Mouse (Mus musculus) testis, postnatal 10 days (tissue): ENCODE measurements around the gene Gpr39.
A peak's percentile ranks its signal among the peaks of the same experiment; 100 is the strongest.
"Not testable (repeated sequence)": the region's sequence is repeated elsewhere in the genome, so short reads cannot be mapped to it uniquely, and the experiment has no call there.

Experiments used
- DNase-seq: peaks from one replicate; pipeline ENCODE4 v3.0.0; 2021; ENCODE audit warnings: low spot score

Gpr39 gene

DNA sequence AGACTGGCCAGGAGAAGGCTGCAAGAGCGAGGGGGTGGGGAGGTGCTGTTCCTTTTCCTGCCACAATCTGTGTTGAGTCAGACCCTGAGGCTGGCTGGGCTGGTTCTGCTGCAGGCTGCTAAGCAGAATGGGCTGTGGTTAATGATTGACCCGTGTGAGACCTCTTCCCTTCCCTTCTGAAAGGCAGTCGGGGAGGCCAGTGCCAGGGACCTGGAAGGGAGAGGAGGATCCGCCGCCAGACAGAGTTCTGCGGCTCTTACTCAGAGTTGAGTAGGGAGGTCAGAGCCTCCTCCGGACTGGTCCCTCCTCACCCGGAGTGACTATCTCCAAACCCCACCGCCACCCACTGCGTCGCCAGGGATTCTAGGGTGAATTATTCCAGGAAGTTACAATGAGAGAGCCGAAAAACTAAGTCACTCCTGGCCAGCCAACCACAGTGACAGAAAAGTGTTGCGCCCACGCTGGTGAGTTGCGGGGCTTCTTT, at the start of gene Gpr39:
TSS of gene Gpr39 (plus strand) at position 206 of the 484 bp plus-strand sequence.
- DNase-seq: peak; percentile 54

DNA sequence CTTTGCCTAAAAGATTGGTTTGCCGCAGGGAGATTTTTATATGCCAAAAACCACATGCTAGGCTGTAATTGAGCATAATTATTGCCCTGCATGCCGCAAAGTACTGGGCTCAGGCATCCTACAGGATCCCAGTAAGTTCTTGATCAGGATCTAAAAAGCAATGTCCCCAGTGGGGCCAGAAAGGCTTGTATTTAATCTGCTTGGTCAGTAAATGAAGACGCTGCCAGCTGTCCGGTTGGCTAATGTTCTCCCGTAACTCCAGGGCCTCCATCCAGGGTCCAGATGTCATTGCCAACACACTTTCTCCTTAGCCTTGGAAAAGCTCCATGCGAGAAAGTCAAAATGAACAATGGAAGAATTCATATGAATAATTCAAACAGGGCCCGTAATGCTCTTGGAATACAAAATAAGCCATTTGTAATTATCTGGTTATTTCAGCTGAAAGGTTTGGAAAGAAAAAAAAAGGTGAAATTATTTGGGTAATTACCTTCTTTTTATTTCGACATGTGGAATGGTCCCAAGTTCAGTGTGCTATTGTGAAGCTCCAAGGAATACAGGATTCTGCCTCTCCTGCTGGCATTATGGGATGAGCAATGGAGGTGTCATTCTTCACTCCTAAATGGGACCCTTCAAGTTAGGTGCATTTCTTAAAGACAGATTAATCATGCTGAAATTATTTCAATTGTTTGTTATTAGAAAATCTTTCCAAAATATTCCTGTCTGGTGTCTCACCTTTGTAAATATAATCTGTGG, 37.1 kb upstream of the Gpr39 start:
- no peak for DNase-seq

DNA sequence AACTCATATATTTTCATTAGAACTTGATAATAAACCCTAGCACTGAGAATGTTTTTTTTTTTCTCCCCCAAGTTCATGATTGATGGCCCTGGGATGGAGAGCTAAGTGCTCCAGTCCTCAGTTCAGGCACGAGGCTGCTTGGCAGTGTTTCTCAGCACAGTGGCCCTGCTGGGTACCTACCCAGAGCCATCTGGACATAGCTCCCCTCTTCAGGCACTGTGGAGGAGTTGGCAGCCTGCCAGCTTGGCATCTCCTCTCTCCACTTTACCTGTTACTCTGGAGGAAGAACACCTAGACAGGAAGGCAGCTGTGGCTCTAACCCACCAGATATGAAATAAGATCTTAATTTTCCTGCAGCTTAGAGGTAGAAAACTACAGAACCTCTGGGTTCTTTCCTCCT, 33.2 kb upstream of the Gpr39 start:
- peak; percentile 46 for DNase-seq

GRCm38 (mm10) chr1:125646816-125647215, 30.0 kb upstream of the Gpr39 start:
- DNase-seq: not testable (repeated sequence)

GRCm38 (mm10) chr1:125648011-125648410, 28.8 kb upstream of the Gpr39 start:
- DNase-seq: no peak

DNA sequence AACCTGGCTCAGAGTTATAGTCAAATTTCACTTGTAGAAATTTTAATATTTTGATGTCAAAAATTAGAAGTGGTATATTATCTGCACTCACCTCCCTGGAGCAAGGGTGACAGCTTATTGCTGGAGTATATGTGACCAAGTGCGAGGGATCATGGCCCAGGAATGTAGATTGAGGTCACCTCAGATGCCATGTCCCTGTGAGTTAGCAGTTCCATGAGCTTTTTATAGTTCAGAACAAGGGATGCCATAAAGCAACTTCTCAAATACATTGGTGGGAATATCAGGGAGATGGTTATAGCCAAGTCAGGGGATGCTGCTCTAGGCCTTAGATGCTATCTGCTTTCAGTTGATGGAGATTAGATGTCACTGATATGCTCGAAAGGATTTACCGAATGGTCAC, 27.7 kb upstream of the Gpr39 start:
- no peak for DNase-seq

GRCm38 (mm10) chr1:125652836-125653594, 23.8 kb upstream of the Gpr39 start:
- no peak for DNase-seq

GRCm38 (mm10) chr1:125657416-125657815, 19.4 kb upstream of the Gpr39 start:
- DNase-seq: no peak

DNA sequence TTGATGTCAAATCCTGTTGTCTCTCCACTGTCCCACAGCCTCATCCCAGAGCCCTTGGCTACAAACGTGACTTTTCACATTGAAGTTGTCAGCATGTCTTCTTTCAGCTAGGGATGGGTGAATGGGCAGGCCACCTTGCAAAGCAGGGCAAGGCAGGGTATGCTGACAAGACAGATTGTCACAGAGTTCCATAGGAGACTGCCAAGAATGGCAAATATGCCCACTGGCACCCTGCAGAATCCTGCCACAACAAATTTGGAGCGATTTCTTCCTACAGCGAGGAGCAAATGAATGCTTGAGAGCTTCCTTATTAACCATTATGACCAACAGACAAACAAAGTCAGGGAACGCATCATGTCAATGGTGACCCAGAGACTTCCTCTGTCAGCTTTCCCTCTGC, 16.6 kb upstream of the Gpr39 start:
- no peak for DNase-seq

DNA sequence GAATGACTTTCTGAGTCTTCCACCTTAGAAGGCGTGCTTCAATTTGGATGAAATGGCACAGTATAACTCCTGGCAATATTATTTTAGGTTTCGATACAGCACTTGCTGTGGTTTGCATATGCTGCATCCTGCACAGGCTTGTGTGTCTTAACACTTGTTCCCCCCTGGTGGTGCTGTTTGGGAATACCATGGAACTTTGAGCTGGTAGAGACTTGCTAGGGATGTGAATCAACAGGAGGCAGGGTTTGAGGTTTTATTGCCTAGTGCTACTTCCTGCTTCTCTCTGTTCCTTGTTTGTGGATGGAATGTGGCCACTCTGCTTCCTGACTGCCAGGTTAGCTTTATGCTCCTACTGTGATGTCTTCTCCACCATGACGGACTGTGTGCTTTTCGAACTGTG, 15.9 kb upstream of the Gpr39 start:
- no peak for DNase-seq

GRCm38 (mm10) chr1:125662058-125662457, 14.7 kb upstream of the Gpr39 start:
- DNase-seq: no peak

DNA sequence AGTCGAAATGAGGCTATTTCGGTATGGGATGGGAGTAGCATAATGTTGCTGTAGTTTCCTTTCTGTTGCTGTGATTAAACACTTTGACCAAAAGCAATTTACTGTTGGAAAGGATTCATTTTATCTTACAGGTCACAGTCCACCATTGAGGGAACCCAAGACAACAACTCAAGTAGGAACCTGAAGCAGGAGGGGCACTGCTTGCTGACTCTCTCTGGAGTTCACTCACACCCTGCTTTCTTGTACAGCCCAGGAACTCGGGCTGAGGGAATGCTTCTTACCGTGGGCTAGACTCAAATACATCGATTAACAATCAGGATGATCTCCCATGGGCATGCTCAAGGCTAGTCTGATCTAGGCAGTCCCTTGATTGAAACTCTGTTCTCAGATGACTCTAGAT, 14.1 kb upstream of the Gpr39 start:
- no peak for DNase-seq

DNA sequence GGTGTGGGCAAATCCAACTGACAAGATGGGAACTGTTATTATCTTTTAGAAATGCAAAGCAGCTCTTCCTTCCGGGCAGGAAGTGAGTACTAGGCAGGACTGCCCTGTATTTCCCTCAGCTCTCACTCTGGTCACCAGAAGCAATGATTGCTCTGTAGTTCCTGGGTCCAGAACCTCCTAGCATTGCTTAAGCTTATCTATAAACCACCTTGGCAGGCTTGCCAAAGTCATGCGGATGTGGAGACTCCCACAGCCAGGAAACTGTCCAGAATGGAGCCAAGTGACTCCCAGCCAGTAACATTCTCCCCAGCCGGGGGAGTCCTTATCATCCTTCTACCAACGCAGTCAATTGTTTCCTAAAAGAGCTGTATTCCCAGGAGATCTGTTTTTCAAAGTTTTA, 13.7 kb upstream of the Gpr39 start:
- peak; percentile 53 for DNase-seq

- DNase-seq: no peak
Measured at GRCm38 (mm10) chr1:125665127-125665637, 11.6 kb upstream of the Gpr39 start.

DNA sequence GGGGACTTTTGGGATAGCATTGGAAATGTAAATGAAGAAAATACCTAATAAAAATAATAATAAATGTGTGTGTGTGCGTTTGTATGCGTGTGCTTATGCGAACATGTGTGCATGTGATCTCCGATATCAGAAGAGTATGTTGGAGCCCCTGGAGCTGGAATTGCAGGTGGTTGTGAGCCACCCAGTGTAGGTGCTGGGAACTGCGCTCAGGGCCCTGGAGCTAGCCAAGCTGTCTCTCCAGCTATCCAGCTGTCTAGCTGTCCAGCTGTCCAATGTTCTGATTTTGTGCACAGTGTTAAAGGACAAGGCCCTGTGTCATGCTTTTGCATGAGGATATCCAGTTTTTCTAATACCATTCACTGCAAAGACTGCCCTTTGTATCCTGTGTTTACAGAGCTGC, 7.8 kb upstream of the Gpr39 start:
- DNase-seq: peak; percentile 58

DNA sequence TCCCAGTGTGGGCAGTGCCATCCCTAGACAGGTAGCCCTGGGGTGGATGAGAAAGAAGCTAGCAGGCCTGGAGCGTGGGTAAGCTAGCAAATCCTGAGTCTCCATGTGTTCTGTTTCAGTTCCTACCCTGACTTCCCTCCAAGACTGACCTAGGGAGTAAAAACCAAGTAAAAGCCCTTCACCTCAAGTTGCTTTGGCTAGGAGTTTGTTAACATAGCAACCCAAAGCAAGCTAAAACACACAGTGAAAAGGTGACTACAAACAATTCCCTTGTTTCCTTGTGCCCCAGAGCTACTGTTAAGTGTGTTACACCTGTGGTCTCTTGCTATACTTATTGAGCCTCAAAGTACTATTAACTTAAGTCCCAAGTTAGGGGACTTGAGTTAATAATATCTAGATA, 1.6 kb upstream of the Gpr39 start:
- no peak for DNase-seq

DNA sequence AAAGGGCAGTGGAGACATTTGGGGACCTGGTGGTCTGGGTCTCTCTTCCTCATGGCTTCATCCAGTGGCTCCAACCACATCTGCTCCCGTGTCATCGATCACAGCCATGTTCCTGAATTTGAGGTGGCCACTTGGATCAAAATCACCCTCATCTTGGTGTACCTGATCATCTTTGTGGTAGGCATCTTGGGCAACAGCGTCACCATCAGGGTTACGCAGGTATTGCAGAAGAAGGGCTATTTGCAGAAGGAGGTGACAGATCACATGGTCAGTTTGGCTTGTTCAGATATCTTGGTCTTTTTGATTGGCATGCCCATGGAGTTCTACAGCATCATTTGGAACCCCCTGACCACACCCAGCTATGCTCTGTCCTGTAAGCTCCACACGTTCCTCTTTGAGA, 491 bp downstream of the Gpr39 start:
- DNase-seq: peak; percentile 47

GRCm38 (mm10) chr1:125679522-125680077, 2.8 kb downstream of the Gpr39 start:
- no peak for DNase-seq

DNA sequence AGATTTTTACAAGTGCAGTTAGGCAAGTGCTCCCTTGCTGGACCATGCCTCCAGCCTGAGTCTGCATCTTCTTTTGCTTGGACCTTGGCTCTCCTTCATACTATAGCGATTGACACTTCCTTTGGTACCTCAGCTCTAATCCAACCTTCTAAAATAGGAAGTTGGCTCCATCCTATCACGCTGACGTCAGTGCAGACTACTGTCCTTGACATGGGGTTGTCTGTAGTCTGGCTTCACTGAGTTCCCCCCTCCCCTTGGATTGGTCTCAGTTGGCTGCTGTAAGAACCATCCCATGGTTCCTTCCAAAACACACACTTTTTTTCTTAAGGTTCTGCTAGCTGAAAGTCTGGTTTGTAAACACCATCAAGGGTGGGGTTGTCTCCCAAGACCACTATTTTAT, 7.6 kb downstream of the Gpr39 start:
- no peak for DNase-seq

DNA sequence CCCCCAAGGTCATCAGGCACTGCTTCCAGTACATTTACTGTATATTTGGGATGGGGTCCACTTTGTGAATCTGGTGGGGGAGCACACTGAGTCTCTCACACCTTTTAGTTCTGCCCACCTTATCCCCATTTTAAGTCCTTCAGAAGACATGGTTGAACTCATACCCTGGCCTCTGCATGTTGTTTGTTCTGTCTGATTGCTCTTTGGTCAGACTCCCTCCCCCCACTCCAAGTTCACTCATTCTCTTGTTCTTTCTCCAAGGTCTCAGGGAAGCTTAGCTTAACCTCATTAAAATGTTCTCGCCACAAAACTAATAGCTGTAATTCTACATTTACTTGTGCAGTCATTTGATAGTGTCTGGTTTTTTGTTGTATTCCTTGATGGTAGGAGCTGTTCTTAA, 8.5 kb downstream of the Gpr39 start:
- no peak for DNase-seq

GRCm38 (mm10) chr1:125687701-125688420, 11.1 kb downstream of the Gpr39 start:
- DNase-seq: no peak

DNA sequence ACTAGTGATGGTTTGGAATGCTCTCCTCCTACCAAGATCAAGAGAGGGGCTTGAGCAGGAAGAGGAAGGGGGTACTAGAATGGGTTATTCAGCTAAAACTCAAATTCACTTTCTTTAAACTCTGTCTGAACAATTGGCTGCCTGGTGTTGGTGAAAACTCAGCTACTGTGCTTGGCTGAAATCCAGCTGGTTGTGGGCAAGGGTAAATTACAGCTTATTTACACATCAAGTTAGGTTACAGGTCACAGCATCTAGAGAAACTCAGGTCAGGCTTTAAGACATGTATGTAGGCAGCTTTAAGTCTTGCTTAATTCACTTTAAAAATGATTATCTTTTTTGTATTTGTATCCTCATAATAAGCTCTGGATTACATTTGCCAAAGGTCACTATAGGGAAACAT, 16.7 kb downstream of the Gpr39 start:
- DNase-seq: no peak
